Mouse (Mus musculus) lung, postnatal 0 days (tissue): ENCODE results near the gene Zfp609.

Source experiments
- CTCF ChIP-seq: IDR thresholded peaks from 2 replicates; pipeline ENCODE4 v1.5.1; 2016; ENCODE audit warnings: antibody characterized with exemption, mild to moderate bottlenecking
- EP300 ChIP-seq: IDR thresholded peaks from 2 replicates; pipeline ENCODE4 v1.6.1; 2016; ENCODE audit warnings: antibody characterized with exemption, mild to moderate bottlenecking, control low read depth

DNA sequence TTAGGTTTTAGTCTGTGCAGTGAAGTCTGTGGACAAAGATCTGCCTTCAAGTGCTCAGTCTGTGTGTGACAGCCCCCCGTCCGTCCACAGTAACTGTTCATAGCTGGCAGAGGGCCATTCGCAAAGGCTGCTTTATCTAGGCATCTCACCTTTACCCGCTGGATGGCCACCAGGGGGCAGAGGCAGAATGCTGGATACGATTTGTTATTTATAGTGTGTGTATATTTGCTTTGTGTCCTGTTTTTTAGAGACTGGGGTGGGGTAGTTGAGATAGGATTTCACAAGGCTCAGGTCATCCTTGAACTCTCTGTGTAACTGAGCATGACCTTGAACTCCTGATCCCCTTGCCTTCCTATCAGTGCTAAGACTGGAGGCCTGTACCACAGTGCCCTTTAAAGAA, 161.3 kb downstream of the Zfp609 start:
- TF ChIP-seq CTCF (peak; percentile 93), EP300 (peak; percentile 24; the same call in 1 of the 2 replicates)
